Mouse (Mus musculus): ENCODE results near the gene Babam2.

Gene Babam2

GRCm38 (mm10) chr5:32058481-32059253, 361.2 kb downstream of the Babam2 start:
- DNase-seq, result no peak

- DNase-seq, result no peak
Measured at GRCm38 (mm10) chr5:32059254-32059796, 361.8 kb downstream of the Babam2 start.

- DNase-seq, result no peak
Measured at GRCm38 (mm10) chr5:32060485-32060884, 363.0 kb downstream of the Babam2 start.

- DNase-seq, result no peak
Measured at GRCm38 (mm10) chr5:32061854-32062253, 364.4 kb downstream of the Babam2 start.

- DNase-seq, result no peak
Measured at GRCm38 (mm10) chr5:32064341-32065105, 367.0 kb downstream of the Babam2 start.

GRCm38 (mm10) chr5:32066015-32066734, 368.7 kb downstream of the Babam2 start:
- no peak for DNase-seq

- no peak for DNase-seq
Measured at GRCm38 (mm10) chr5:32066839-32067238, 369.4 kb downstream of the Babam2 start.

- DNase-seq, result no peak
Measured at GRCm38 (mm10) chr5:32068616-32069015, 371.1 kb downstream of the Babam2 start.

GRCm38 (mm10) chr5:32069096-32069495, 371.6 kb downstream of the Babam2 start:
- no peak for DNase-seq

- no peak for DNase-seq
Measured at GRCm38 (mm10) chr5:32069566-32070169, 372.2 kb downstream of the Babam2 start.

GRCm38 (mm10) chr5:32070781-32071180, 373.3 kb downstream of the Babam2 start:
- no peak for DNase-seq

GRCm38 (mm10) chr5:32071314-32071713, 373.8 kb downstream of the Babam2 start:
- DNase-seq, result no peak

- no peak for DNase-seq
Measured at GRCm38 (mm10) chr5:32071824-32072223, 374.3 kb downstream of the Babam2 start.

- no peak for DNase-seq
Measured at GRCm38 (mm10) chr5:32072877-32073276, 375.4 kb downstream of the Babam2 start.

GRCm38 (mm10) chr5:32074053-32074452, 376.6 kb downstream of the Babam2 start:
- no peak for DNase-seq

- no peak for DNase-seq
Measured at GRCm38 (mm10) chr5:32077139-32077538, 379.7 kb downstream of the Babam2 start.

GRCm38 (mm10) chr5:32078986-32079385, 381.5 kb downstream of the Babam2 start:
- no peak for DNase-seq

GRCm38 (mm10) chr5:32080490-32081219, 383.2 kb downstream of the Babam2 start:
- no peak for DNase-seq

GRCm38 (mm10) chr5:32084401-32084804, 386.9 kb downstream of the Babam2 start:
- no peak for DNase-seq

GRCm38 (mm10) chr5:32085566-32085965, 388.1 kb downstream of the Babam2 start:
- DNase-seq, result no peak

GRCm38 (mm10) chr5:32085971-32086370, 388.5 kb downstream of the Babam2 start:
- DNase-seq, result no peak

- no peak for DNase-seq
Measured at GRCm38 (mm10) chr5:32086526-32087090, 389.1 kb downstream of the Babam2 start.
